Mouse (Mus musculus) adrenal gland, postnatal 4 days (tissue): ENCODE results near the gene Zdhhc6. TPM values are rescaled to one million over a fixed set of nuclear protein-coding genes. Genes with fewer than 3 reads are reported as not detected.

ENCODE experiments used
- DNase-seq, 2 experiments: peaks; one replicate each; pipeline ENCODE4 v3.0.0; 2021 to 2022; ENCODE audit warnings: low spot score in 2 of 2, mixed read lengths in 2 of 2
- long read RNA-seq, 2 experiments: library from polyadenylated mRNA; stranded (forward); transcript quantifications; one replicate each; pipeline ENCODE4 v2.0.0; 2021
- total RNA-seq, 2 experiments: library from RNA; stranded (reverse); gene quantifications; 2 replicates each; pipeline ENCODE4 v1.2.3; 2021

Gene Zdhhc6
- 10 to 100 TPM; 48.5 to 49.9 TPM for total RNA-seq
- long read RNA-seq, experiment 1, transcript Zdhhc6-207 (11 exons, 2,168 nt), result major isoform, 41 of 61 reads
- long read RNA-seq, experiment 1, partial matches to known transcripts, result 6 of 61 reads
- long read RNA-seq, experiment 1, other reads (novel, unspliced or antisense), result 10 of 61 reads
- long read RNA-seq, experiment 2, transcript Zdhhc6-207 (11 exons, 2,168 nt), result major isoform, 77 of 108 reads
- long read RNA-seq, experiment 2, partial matches to known transcripts, result 8 of 108 reads
- long read RNA-seq, experiment 2, other reads (novel, unspliced or antisense), result 18 of 108 reads

- peak; percentile 56 to 66 for DNase-seq
These were observed at the start of gene Zdhhc6 for GRCm38 (mm10) chr19:55315452-55316108. TSS of gene Zdhhc6 (minus strand) at chr19:55316032.

DNA sequence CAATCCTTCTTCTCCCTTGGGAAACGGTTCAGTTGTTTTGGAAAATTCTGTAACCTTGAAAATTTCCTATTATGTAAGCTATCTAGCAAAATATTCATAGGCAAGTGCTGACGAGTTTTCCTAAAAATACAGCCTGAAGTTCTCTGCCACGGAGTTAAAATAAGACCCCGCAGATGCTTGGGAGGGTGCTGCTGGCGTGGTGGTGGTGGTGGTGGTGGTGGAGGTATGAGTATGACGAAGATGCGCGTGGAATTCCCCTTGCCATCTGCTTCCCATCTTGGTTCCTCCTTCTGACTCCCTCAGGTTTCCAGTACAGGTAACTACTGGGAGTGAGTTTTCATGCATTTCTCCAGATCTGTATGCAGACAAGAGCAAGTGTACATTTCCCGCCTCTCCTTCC is 46.8 kb upstream of the Zdhhc6 start:
- no peak for DNase-seq

GRCm38 (mm10) chr19:55350673-55351378 is 35.0 kb upstream of the Zdhhc6 start:
- no peak for DNase-seq

- DNase-seq, result no peak
These were observed 32.4 kb upstream of the Zdhhc6 start for GRCm38 (mm10) chr19:55348187-55348586.

DNA sequence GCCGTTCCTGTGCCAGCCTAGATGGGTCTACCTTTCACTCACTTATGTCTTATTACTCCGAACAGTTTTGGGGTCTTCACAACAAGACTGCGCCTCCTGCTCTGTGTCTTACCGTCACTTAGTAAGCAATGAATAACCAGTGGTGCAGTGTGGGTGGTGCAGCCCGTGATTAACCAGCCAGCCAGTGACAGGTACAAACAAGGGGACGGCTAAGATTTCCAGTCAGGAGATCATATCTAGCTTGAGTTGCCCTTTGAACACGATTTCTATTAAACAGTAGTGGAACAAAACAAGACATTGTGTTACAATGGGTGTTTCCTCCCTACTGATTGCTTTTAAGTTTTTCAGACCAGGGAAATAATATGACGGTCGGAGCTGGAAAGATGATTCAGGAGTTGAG is 27.4 kb upstream of the Zdhhc6 start:
- DNase-seq, result no peak

GRCm38 (mm10) chr19:55342423-55342822 is 26.6 kb upstream of the Zdhhc6 start:
- DNase-seq, result no peak

DNA sequence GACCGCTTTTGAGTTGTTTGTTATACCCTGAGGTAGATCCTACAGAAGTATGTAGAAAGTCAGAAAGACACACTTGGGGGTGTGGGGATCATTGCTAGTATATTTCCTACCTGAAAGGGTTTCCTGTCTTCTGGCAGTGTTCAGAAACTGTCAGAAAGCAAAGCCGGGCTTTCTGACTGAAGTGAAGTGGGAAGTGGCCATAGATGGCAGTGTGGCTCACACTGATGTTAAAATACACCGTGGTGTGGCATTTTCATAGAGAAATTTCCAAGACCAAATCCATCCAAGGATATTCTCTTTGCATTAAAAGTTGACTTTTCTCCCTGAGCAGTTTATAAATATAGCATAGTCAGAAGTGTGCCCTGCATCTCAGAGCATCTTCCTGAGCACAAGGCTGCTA is 25.5 kb upstream of the Zdhhc6 start:
- DNase-seq, result no peak

GRCm38 (mm10) chr19:55340521-55340920 is 24.7 kb upstream of the Zdhhc6 start:
- no peak for DNase-seq

GRCm38 (mm10) chr19:55337664-55338063 is 21.8 kb upstream of the Zdhhc6 start:
- no peak for DNase-seq

DNA sequence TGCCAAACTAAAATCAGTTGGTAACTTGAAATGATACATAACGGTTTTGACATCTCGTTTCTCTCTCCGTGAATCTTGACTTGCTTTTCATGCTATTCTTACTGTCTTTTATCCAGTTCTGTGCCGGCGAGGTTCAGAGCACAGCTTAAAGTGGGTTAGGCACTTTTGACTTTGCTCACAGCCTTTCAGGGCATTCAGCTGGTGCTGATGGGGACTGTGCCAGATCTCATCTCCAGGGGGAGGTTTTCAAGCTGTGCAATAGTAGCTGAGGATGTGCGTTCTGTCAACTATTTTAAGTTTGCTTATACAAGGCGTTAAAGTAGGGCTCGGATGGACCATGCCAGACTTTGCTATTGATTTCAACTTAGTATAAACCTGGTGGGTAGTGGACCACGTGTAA is 21.2 kb upstream of the Zdhhc6 start:
- DNase-seq, result no peak

DNA sequence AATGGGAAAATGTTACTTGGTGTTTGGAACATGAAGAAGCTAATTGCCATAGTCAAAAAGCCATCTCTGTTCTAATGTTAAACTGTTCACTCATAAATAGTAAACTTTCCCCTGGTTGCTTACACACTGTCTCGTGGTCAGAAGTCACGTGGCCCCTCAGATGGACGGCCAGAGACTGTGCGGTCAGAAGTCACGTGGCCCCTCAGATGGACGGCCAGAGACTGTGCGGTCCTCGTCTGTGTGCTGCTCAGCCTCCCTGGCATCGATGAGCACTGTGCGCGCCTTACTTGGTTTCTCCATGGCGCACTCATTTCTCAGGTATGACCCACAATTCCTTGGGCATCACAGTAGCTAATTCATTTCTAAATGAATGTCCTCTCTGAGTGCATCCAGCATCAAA is 20.6 kb upstream of the Zdhhc6 start:
- no peak for DNase-seq

GRCm38 (mm10) chr19:55335881-55336280 is 20.0 kb upstream of the Zdhhc6 start:
- no peak for DNase-seq

GRCm38 (mm10) chr19:55332641-55333268 is 16.9 kb upstream of the Zdhhc6 start:
- peak in 1 of 2 experiments; percentile 20 for DNase-seq

GRCm38 (mm10) chr19:55331776-55332175 is 15.9 kb upstream of the Zdhhc6 start:
- DNase-seq, result no peak

GRCm38 (mm10) chr19:55327510-55327909 is 11.7 kb upstream of the Zdhhc6 start:
- DNase-seq, result no peak

DNA sequence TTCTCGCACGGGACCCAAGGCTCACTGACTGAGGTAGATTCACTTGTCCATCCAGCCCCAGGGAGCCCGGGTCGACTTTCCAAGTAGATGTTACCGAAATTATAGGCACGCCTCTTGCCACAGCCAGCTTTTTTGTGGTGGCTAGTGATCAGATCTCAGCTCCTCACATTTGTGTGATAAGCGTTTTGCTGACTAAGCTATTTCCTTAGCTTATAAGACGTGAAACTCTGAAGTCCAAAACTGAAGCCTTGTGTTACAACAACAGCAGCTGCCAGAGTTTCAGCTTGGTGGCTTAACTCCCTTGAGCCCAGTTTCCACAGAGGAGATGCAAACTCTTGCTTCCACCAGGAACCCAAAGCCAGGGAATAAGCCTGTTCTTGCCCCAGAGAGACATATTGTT is 6.8 kb upstream of the Zdhhc6 start:
- no peak for DNase-seq

GRCm38 (mm10) chr19:55319521-55319920 is 3.7 kb upstream of the Zdhhc6 start:
- no peak for DNase-seq

DNA sequence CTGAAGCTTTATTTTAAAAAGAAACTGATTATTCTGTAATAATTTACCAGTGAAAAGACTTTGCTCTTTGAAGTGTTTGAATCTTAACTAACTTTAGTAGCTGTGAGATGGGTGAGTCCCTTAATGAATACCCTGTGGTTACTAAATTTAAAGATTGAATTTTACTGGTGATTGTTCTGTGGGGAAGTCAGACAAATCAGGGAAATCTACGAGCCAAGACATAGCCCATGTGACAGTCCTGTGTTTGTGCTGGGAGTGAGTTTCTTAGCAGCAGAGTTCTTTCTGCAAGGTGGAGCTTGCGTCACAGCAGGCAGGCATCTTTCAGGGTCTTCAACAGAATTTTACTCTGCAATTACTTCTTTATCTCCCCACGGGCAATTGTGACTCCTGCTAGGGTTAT is 3.2 kb upstream of the Zdhhc6 start:
- no peak for DNase-seq

DNA sequence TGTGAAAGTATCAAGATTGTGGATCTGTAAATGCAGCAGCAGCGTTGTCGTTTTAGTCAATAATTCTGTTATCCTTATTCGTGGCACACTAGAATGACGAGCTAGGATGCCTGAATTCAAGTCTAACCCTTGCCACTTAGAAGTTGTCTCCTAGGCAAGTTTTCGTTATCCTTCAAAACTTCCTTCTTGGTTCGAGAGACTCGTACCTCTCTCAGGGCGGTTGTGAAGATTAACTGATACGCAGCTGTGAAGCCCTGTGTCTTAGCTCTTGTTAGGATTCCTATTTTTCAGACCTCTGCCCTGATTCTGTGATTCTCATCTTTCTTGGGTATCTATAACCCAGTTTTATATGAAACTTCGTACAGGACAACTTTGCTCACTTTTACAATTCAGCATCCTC is 1.1 kb upstream of the Zdhhc6 start:
- no peak for DNase-seq

DNA sequence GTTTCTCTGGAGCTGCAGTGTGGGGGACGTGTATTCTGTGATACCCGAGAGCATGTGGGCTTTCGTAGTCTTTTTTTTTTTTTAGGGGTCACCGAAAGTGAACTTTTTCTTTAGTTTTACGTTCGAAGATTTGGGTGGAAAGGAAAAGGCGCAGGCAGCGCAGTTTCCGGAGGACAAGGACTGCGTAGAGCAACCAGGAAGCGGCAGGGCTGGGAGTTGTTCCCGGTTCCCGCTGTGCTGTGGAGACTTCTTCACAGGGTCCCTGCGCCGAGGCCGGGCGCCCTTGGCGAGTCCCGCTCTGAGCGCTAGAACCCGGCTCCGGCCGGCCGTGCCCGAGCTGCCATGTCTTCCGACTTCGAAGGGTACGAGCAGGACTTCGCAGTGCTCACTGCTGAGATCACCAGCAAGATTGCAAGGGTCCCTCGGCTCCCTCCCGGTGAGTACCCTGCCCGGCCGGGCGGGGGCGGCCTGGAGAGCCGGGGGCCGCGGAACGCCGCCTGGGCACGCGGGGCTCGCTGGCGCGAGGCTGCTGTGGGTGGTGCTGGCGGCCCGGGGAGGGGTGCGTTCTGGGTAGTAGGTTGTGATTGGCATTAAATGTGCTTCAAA is 380 bp upstream of the Zdhhc6 start, which contains the start of gene Vti1a:
Gene Vti1a, plus strand, starts transcription at position 187 of the 606 bp plus-strand sequence.
- DNase-seq, result peak; percentile 62 to 80

- DNase-seq, result no peak
These were observed 2.2 kb downstream of the Zdhhc6 start for GRCm38 (mm10) chr19:55313649-55314048.
